Mouse (Mus musculus) heart, embryonic 12.5 days (tissue): ENCODE measurements around the gene Hebp2. TPM values are rescaled to one million over a fixed set of nuclear protein-coding genes. Genes with fewer than 3 reads are reported as not detected.
"Not testable (repeated sequence)": the region's sequence is repeated elsewhere in the genome, so short reads cannot be mapped to it uniquely, and the experiment has no call there.

Source experiments
- ATAC-seq: fragments of 200-750 bp; cut with Nextera tagmentation; 2 replicates; pipeline ENCODE4 v1.8.0; 2017; ENCODE audit warnings: moderate TSS enrichment, moderate library complexity; ENCODE audit not compliant: insufficient number of reproducible peaks, low FRiP score
- H3K27ac ChIP-seq: fragments of 300-500 bp; sonication (generic); 2 replicates; pipeline ENCODE4 v1.5.1; 2016; ENCODE audit warnings: mild to moderate bottlenecking, moderate library complexity; ENCODE audit not compliant: poor library complexity, severe bottlenecking
- H3K27me3 ChIP-seq: fragments of 300-500 bp; sonication (generic); replicated peaks from 2 replicates; pipeline ENCODE4 v1.6.1; 2016; ENCODE audit warnings: mild to moderate bottlenecking, moderate library complexity
- H3K36me3 ChIP-seq: fragments of 300-500 bp; sonication (generic); 2 replicates; pipeline ENCODE4 v1.6.1; 2016; ENCODE audit warnings: mild to moderate bottlenecking, moderate library complexity
- H3K4me1 ChIP-seq: fragments of 300-500 bp; sonication (generic); replicated peaks from 2 replicates; pipeline ENCODE4 v1.6.1; 2016; ENCODE audit warnings: mild to moderate bottlenecking
- H3K4me2 ChIP-seq: fragments of 300-500 bp; sonication (generic); 2 replicates; pipeline ENCODE4 v1.6.1; 2016; ENCODE audit warnings: mild to moderate bottlenecking, moderate library complexity
- H3K4me3 ChIP-seq: fragments of 300-500 bp; sonication (generic); 2 replicates; pipeline ENCODE4 v1.5.1; 2016; ENCODE audit warnings: mild to moderate bottlenecking
- H3K9ac ChIP-seq: fragments of 300-500 bp; sonication (generic); 2 replicates; pipeline ENCODE4 v1.6.1; 2016; ENCODE audit warnings: mild to moderate bottlenecking, moderate library complexity
- H3K9me3 ChIP-seq: fragments of 300-500 bp; sonication (generic); replicated peaks from 2 replicates; pipeline ENCODE4 v1.6.1; 2016; ENCODE audit warnings: mild to moderate bottlenecking, moderate library complexity
- WGBS: fragments of 180-500 bp; shearing (Covaris S2); methylation state at CpG from one replicate; pipeline ENCODE4 v1.1.7; 2016; 5-methylcytosine and 5-hydroxymethylcytosine counted together
- polyA plus RNA-seq: library from polyadenylated mRNA; unstranded; fragments of >200 nt; fragmentation: Nextera tagmentation; extraction: Ambion mirVana; gene quantifications from 2 replicates; pipeline ENCODE4 v1.2.1, GENCODE M21; 2016

Gene Hebp2
- 17.9 and 18.3 TPM in 2 replicates for polyA plus RNA-seq

DNA sequence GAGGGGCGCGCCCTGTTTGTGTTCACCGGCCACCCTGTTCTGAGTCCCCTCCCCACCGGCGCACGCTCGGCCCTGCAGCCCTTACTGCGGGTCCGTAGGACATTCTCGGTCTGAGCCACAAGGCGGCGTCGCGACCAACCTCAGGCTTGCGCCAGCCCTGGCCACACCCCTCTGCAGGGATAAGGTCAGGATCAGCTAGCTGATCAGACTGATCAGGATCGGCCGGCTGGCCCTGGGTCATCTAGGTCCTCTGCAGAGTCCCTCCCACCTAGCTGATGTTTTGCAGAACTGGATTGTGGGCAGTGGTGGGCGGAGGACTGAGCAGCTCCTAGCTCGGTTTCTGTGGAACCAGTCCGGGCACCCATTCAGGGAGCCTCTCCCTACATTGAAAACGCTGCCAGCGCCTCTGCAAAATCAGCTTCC, at the start of gene Hebp2:
Gene Hebp2, minus strand, starts transcription at position 264 of the 423 bp plus-strand sequence.
- H3K4me2 ChIP-seq: peak within 1 kb of the TSS; percentile 92
- peaks cover 5% of the 10 kb centered on the region; the same call in 1 of the 2 replicates for H3K4me1 ChIP-seq
- no peaks in the 10 kb centered on the region for H3K9me3 ChIP-seq
- ATAC-seq: peak; percentile 76
- H3K36me3 ChIP-seq: peaks cover under 1% of the 10 kb centered on the region; the same call in 1 of the 2 replicates
- H3K9ac ChIP-seq: peak within 1 kb of the TSS; percentile 87
- H3K27me3 ChIP-seq: peaks cover 7% of the 10 kb centered on the region; the same call in 1 of the 2 replicates
- H3K27ac ChIP-seq: no peak within 1 kb of the TSS
- 0% methylated on average over 22 of the region's 22 CpGs for WGBS
- peak within 1 kb of the TSS; percentile 80 for H3K4me3 ChIP-seq

DNA sequence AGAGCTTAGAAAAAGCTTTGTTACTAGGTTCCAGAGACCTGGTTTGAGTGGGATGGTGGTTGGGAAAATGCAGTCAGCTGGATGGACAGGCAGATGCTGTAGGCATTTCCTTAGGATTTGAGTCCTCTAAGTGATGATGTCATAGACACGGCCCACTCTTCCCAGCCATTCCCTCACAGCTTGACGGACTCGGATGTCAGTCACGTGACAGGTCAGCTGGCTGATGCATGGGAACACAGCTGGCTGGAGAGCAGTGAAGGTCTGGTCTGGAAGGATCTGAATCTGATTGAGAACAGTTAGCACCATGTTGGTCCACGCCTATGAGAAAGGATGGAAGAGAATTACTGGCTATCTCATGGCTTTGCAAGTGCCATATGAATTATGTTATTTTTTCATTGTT, 43.6 kb upstream of the Hebp2 start:
- Histone ChIP-seq H3K4me1 (no peaks in the 10 kb centered on the region), H3K9ac (no peak overlapping the region), H3K4me2 (no peak overlapping the region), H3K36me3 (no peaks in the 10 kb centered on the region), H3K27me3 (0 out of 2 replicates have a peak, but pooled peaks cover 4% of the 10 kb centered on the region), H3K27ac (no peak overlapping the region), H3K9me3 (no peaks in the 10 kb centered on the region), H3K4me3 (no peak overlapping the region)
- WGBS: 73% methylated on average over 5 of the region's 5 CpGs
- ATAC-seq: no peak

DNA sequence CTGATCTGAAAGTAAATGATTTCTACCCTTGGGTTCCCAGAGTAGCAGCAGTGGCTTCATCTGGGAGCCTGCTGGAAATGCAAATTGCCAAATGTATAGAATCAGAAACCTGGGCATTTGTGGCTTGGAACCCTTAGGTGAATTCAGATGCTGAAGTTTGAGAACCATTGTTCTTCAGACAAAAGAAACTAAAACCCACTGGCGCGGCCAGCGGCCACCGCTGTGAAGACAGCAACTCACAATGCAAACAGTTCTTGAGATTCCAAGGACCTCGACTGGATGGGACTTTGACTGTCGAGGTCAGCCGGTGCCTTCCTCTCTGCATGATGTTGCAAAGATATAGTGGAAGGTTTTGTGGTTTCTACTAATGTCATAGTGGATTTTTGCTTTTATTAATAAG, 38.3 kb upstream of the Hebp2 start:
- Histone ChIP-seq H3K36me3 (no peaks in the 10 kb centered on the region), H3K4me1 (no peaks in the 10 kb centered on the region), H3K9ac (no peak overlapping the region), H3K27me3 (no peaks in the 10 kb centered on the region), H3K4me2 (no peak overlapping the region), H3K4me3 (no peak overlapping the region), H3K27ac (no peak overlapping the region), H3K9me3 (no peaks in the 10 kb centered on the region)
- 29% methylated on average over 7 of the region's 7 CpGs for WGBS
- no peak for ATAC-seq

DNA sequence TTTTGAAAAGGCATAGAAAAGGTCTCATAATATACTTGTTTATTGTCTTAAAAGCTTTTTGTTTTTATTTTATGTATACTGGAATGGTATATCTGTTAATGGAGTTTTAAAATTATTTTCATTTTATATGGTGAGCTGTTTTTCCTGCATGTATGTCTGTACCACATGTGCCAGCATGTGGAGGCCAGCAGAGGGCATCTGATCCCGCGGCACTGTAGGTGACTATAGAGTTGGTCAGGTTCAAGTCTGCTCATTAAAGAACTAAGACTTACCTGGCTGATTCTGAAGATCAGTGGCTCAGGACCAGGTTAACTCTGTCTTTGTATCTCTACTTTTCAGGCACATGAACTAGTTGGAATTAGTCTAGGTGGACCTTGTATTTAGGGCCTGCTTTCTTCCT, 26.7 kb upstream of the Hebp2 start:
- ATAC-seq: no peak
- Histone ChIP-seq H3K4me1 (no peaks in the 10 kb centered on the region), H3K27ac (no peak overlapping the region), H3K27me3 (no peaks in the 10 kb centered on the region), H3K36me3 (no peaks in the 10 kb centered on the region), H3K9ac (no peak overlapping the region), H3K9me3 (0 out of 2 replicates have a peak, but pooled peaks cover 2% of the 10 kb centered on the region), H3K4me3 (no peak overlapping the region), H3K4me2 (no peak overlapping the region)
- 62% methylated on average over 2 of the region's 2 CpGs for WGBS

DNA sequence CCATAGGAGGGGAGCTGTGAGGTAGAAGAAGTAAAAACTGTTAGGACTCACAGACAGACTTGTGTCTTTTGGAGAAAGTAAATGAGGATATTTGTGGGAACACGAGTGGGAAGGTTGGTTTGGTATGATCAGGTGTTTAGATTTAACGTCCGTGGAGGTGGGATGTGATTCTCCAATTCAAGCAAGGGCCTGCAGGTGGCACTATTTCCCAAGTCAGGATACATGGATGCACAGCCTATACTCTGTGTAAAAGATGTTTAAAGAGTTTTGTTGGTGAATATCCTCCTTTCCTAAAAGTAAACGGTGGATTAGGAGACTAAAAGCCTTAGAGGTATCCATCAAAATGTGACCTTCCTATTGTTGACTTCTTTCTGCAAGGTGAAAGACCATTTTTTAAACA, 17.1 kb upstream of the Hebp2 start:
- Histone ChIP-seq H3K4me1 (no peaks in the 10 kb centered on the region), H3K4me2 (no peak overlapping the region), H3K36me3 (no peaks in the 10 kb centered on the region), H3K9ac (no peak overlapping the region), H3K4me3 (no peak overlapping the region), H3K27ac (no peak overlapping the region), H3K9me3 (no peaks in the 10 kb centered on the region), H3K27me3 (no peaks in the 10 kb centered on the region)
- WGBS: 12% methylated on average over 4 of the region's 4 CpGs
- no peak for ATAC-seq

DNA sequence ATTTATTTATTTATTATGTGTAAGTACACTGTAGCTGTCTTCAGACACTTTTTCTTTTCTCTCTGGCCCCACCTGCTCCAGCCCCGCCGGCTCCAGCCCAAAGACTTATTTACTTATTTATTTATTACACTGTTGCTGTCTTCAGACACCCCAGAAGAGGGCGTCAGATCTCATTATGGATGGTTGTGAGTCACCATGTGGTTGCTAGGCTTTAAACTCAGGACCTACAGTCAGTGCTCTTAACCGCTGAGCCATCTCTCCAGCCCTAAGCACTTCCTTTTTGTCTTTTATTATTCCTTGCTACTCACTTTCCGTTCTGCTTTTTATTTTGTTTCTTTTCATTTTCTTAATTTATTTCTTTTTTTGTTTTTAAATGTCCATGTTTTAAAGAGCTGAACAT, 15.6 kb upstream of the Hebp2 start:
- H3K4me3 ChIP-seq: no peak overlapping the region
- no peak for ATAC-seq

DNA sequence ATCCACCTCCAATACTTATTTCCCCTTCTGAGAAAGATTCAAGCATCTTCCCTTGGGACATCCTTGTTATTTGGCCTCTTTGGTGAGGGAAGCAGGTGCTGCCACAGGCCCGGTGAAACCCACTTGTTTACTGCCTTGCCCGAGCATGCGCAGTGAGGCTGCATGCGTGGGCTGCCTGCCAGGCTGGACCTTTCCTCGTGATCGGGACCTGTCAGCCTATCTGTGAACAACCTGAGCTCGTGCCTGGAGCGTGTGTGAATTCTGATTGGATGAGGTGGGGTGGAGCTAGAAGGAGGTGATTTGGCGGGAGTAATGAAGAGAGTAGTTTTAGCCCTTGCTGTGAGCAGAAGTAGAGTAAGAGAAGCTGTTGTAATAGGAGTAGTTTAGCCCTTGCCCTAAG, 13.2 kb upstream of the Hebp2 start:
- H3K9me3 ChIP-seq, H3K36me3 ChIP-seq, H3K27ac ChIP-seq, H3K27me3 ChIP-seq, H3K9ac ChIP-seq, H3K4me3 ChIP-seq, H3K4me1 ChIP-seq, H3K4me2 ChIP-seq, ATAC-seq: not testable (repeated sequence)
- 81% methylated on average over 9 of the region's 9 CpGs for WGBS

More for the DNA sequence above, 15.6 kb upstream of the Hebp2 start:
- H3K36me3 ChIP-seq: no peaks in the 10 kb centered on the region
- H3K27me3 ChIP-seq: no peaks in the 10 kb centered on the region
- H3K9me3 ChIP-seq: no peaks in the 10 kb centered on the region
- H3K9ac ChIP-seq: no peak overlapping the region
- H3K4me2 ChIP-seq: no peak overlapping the region
- H3K27ac ChIP-seq: no peak overlapping the region
- H3K4me1 ChIP-seq: no peaks in the 10 kb centered on the region
- WGBS: 49% methylated on average over 5 of the region's 5 CpGs

DNA sequence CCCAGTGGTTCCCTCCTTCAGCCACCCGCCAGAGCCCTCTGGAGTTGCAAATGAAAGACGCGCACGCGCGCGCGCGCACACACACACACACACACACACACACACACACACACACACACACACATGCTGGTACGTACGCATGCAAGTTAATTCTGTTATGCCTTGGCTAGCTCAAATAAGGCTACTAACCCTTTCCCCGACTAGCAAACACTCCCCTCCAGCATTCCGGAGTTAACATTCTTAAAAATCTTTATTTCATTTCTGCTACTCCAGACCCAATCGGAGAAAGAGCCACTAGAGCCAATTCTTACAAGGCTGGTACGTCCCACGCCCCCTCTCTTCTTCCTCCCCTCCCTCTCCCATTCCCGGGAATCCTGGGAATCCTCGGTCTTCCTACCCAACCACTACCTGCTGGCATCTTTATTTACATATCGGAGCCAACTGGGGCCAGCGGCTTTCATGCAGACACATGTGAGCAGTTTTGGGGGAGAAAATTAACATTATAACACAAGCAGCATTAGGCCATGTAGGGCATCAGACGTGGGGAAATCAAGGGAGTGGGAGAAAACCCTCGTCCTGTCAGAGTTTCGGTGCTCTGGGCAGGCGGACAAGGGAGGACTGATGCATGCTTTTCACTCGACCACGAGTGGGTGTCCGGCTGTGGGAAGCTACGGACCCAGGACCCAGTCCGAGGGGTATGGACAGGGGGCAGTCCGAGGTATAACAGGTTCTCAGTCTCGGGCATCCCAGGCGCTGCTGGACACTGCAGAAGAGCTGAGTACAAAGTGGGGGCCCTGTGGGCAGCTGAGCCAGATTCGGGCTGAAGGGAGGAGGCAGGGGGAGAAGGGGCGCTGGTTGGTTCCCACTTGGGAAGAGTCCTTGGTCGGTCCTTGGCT, 3.7 kb upstream of the Hebp2 start:
- H3K36me3 ChIP-seq: no peaks in the 10 kb centered on the region
- H3K4me1 ChIP-seq: peaks cover 5% of the 10 kb centered on the region; the same call in 1 of the 2 replicates
- H3K27ac ChIP-seq: no peak overlapping the region
- no peaks in the 10 kb centered on the region for H3K9me3 ChIP-seq
- no peak overlapping the region for H3K9ac ChIP-seq
- 5% methylated on average over 35 of the region's 35 CpGs for WGBS
- H3K4me3 ChIP-seq: peak overlapping the region; percentile 48
- no peak for ATAC-seq
- peaks cover 7% of the 10 kb centered on the region; the same call in 1 of the 2 replicates for H3K27me3 ChIP-seq
- H3K4me2 ChIP-seq: peak overlapping the region; percentile 77

DNA sequence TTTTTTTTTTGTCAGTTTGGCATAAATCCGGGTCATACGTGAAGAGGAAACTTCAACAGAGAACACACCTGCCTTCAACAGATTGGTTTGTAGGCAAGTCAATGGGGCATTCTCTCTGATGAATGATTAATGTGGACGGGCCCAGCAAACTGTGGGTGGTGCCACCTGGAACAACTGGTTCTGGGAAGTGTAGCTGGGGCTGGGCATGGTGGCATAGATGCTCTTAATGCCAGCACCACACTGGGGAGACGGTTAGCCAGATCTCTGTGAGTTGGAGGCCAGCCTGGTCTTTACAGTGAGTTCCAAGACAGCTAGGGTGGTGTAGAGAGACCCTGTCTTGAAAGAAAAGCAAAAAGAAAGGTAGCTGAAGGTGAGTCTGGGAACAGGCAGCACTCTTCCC, 1.5 kb upstream of the Hebp2 start:
- Histone ChIP-seq H3K27ac (no peak overlapping the region), H3K4me1 (peaks cover 5% of the 10 kb centered on the region; the same call in 1 of the 2 replicates), H3K36me3 (no peaks in the 10 kb centered on the region), H3K4me2 (no peak overlapping the region), H3K9me3 (no peaks in the 10 kb centered on the region), H3K9ac (no peak overlapping the region), H3K4me3 (no peak overlapping the region), H3K27me3 (peaks cover 7% of the 10 kb centered on the region; the same call in 1 of the 2 replicates)
- ATAC-seq: no peak
- 84% methylated on average over 4 of the region's 4 CpGs for WGBS

DNA sequence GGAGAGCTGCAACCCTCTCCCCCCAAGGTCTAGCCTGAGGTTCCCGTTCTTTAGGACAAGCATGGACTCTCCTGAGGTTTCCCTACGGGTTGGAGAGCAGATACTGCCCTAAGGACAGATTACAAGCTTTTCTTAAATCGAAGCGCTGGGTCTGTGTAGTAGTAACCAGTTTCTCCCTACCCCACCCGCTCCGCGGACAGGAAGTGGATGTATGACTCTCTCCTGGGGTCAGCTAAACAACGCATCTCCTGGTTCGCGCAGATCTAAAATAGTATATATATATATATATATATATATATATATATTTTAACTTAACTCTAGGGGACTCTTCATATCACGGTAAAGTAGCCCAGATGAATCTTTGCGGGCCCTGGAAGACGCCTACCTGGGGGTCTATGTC, 567 bp downstream of the Hebp2 start:
- Histone ChIP-seq H3K9me3 (no peaks in the 10 kb centered on the region), H3K4me3 (peak overlapping the region; percentile 80)
- WGBS: 4% methylated on average over 13 of the region's 13 CpGs

DNA sequence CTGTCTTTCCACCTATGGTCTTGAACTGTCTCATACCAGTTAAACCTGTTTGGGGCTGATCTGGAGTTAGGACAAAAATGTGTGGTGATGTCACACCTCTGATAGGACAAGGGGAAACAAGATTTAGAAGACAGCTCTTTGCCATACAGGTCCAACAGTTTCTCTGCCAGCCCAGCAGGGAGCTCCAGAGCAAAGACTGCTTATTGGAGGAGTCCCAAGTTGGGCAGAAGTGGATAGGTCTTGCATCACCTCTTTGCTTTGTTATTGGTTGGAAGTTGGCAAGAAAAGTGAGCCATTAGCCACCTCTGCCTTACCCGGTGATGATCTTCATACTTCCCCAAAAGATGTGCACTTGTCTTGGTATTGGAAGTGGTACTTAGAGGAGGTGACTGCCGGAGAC, 9.0 kb downstream of the Hebp2 start:
- ATAC-seq: no peak
- H3K9ac ChIP-seq: no peak overlapping the region
- no peak overlapping the region for H3K4me3 ChIP-seq
- peaks cover 6% of the 10 kb centered on the region for H3K4me1 ChIP-seq
- H3K27ac ChIP-seq: no peak overlapping the region
- no peak overlapping the region for H3K4me2 ChIP-seq
- peaks cover 29% of the 10 kb centered on the region for H3K36me3 ChIP-seq
- no peaks in the 10 kb centered on the region for H3K27me3 ChIP-seq
- 84% methylated on average over 2 of the region's 2 CpGs for WGBS
- no peaks in the 10 kb centered on the region for H3K9me3 ChIP-seq

More for the DNA sequence above, 567 bp downstream of the Hebp2 start:
- Histone ChIP-seq H3K36me3 (peaks cover 3% of the 10 kb centered on the region; the same call in 1 of the 2 replicates), H3K4me2 (peak overlapping the region; percentile 92), H3K4me1 (peaks cover 3% of the 10 kb centered on the region; the same call in 1 of the 2 replicates), H3K9ac (peak overlapping the region; percentile 87), H3K27ac (no peak overlapping the region), H3K27me3 (peaks cover 7% of the 10 kb centered on the region; the same call in 1 of the 2 replicates)
- ATAC-seq: peak; percentile 26
